Mouse (Mus musculus): Measurements from ENCODE around the gene Lmod1. TPM values are rescaled to one million over a fixed set of nuclear protein-coding genes. Genes with fewer than 3 reads are reported as not detected.

The Lmod1 gene
- polyA plus RNA-seq, 1 experiment from 2014 or later = 11.8 TPM

GRCm38 (mm10) chr1:135325934-135326333 lies 1.3 kb downstream of the Lmod1 start:
- ATAC-seq = no peak
- H3K27me3 ChIP-seq (replicated peaks; ENCODE audit: control insufficient read depth, insufficient read depth, low read length) = no peaks in the 10 kb centered on the region; the same call in 1 of the 2 replicates
- no peaks in the 10 kb centered on the region for H3K9me3 ChIP-seq (ENCODE audit: control insufficient read depth)
- H3K9ac ChIP-seq (ENCODE audit: low read depth, low read length) = no peak overlapping the region
- H3K36me3 ChIP-seq (ENCODE audit: control insufficient read depth, insufficient read depth) = no peaks in the 10 kb centered on the region
- no peaks in the 10 kb centered on the region for H3K4me1 ChIP-seq (replicated peaks; ENCODE audit: control insufficient read depth, insufficient read depth, low read length)
- 83% methylated on average over 2 of the region's 2 CpGs for WGBS
- peak overlapping the region; percentile 44 for H3K4me2 ChIP-seq (replicated peaks; ENCODE audit: low read depth)
- H3K4me3 ChIP-seq (ENCODE audit: low read depth, low read length) = peak overlapping the region; percentile 30
- H3K27ac ChIP-seq (ENCODE audit: low read depth, low read length) = no peak overlapping the region
- TF ChIP-seq CTCF (IDR thresholded peaks at IDR 0.05; ENCODE audit: low read depth) = no peak

DNA sequence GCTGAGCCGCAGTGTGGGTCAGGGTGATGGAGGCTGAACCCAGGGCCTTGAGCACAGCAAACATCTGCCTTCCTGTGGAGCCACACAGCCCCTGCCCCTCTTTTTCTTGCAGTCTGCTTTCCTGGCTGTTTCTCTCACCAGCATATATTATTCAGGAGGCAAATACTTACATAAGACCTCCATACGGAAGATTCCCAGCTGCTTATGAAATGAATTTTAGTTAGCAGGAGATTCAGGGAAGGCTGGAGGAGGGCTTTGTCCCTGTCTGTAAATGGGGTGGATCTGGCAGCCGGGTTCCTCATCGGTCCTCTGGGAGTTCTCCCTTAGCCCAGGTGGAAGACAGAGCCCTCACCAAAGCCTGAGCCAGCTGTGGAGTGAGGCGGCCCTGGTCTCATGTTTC lies 3.8 kb downstream of the Lmod1 start:
- Histone ChIP-seq H3K36me3 (ENCODE audit: control insufficient read depth, insufficient read depth) (no peaks in the 10 kb centered on the region), H3K9ac (ENCODE audit: low read depth, low read length) (no peak overlapping the region), H3K9me3 (ENCODE audit: control insufficient read depth) (no peaks in the 10 kb centered on the region), H3K4me3 (ENCODE audit: low read depth, low read length) (no peak overlapping the region), H3K27me3 (replicated peaks; ENCODE audit: control insufficient read depth, insufficient read depth, low read length) (no peaks in the 10 kb centered on the region; the same call in 1 of the 2 replicates), H3K4me1 (replicated peaks; ENCODE audit: control insufficient read depth, insufficient read depth, low read length) (no peaks in the 10 kb centered on the region), H3K27ac (ENCODE audit: low read depth, low read length) (no peak overlapping the region), H3K4me2 (replicated peaks; ENCODE audit: low read depth) (no peak overlapping the region)
- 61% methylated on average over 5 of the region's 5 CpGs for WGBS
- no peak for ATAC-seq
- no peak for TF ChIP-seq CTCF (IDR thresholded peaks at IDR 0.05; ENCODE audit: low read depth)

DNA sequence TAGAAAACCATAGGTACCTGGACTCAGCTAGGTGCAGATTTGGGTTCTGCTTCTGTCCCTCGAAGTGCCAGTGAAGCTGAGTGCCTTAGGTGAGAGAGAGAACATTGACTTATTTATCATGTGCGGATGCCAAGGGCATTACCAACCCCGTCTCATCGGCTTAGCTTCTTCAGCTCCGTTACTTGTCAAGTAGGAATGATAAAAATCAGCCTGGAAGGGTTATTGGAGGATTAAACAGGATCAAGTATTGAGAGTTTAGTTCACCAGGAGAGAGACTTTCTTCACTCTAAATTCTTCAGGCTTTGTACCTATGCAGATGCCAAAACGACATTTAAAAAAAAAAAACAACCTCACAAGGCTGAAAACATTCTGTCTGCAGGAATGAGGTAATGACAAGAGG lies 6.0 kb downstream of the Lmod1 start:
- TF ChIP-seq CTCF (IDR thresholded peaks at IDR 0.05; ENCODE audit: low read depth) = no peak
- no peak for ATAC-seq
- H3K27ac ChIP-seq (ENCODE audit: low read depth, low read length) = no peak overlapping the region

GRCm38 (mm10) chr1:135341947-135342346 lies 17.3 kb downstream of the Lmod1 start:
- no peak overlapping the region for H3K4me3 ChIP-seq (ENCODE audit: low read depth, low read length)
- H3K4me1 ChIP-seq (replicated peaks; ENCODE audit: control insufficient read depth, insufficient read depth, low read length) = peaks cover 2% of the 10 kb centered on the region; the same call in 1 of the 2 replicates
- H3K36me3 ChIP-seq (ENCODE audit: control insufficient read depth, insufficient read depth) = no peaks in the 10 kb centered on the region
- no peak overlapping the region for H3K9ac ChIP-seq (ENCODE audit: low read depth, low read length)
- no peaks in the 10 kb centered on the region for H3K9me3 ChIP-seq (ENCODE audit: control insufficient read depth)
- ATAC-seq = no peak
- H3K27ac ChIP-seq (ENCODE audit: low read depth, low read length) = no peak overlapping the region
- 65% methylated on average over 8 of the region's 8 CpGs for WGBS
- TF ChIP-seq CTCF (IDR thresholded peaks at IDR 0.05; ENCODE audit: low read depth) = no peak
- H3K4me2 ChIP-seq (replicated peaks; ENCODE audit: low read depth) = no peak overlapping the region
- no peaks in the 10 kb centered on the region for H3K27me3 ChIP-seq (replicated peaks; ENCODE audit: control insufficient read depth, insufficient read depth, low read length)

More for the DNA sequence above, 6.0 kb downstream of the Lmod1 start:
- Histone ChIP-seq H3K9ac (ENCODE audit: low read depth, low read length) (no peak overlapping the region), H3K4me3 (ENCODE audit: low read depth, low read length) (no peak overlapping the region), H3K36me3 (ENCODE audit: control insufficient read depth, insufficient read depth) (no peaks in the 10 kb centered on the region), H3K4me2 (replicated peaks; ENCODE audit: low read depth) (no peak overlapping the region), H3K4me1 (replicated peaks; ENCODE audit: control insufficient read depth, insufficient read depth, low read length) (no peaks in the 10 kb centered on the region), H3K27me3 (replicated peaks; ENCODE audit: control insufficient read depth, insufficient read depth, low read length) (no peaks in the 10 kb centered on the region), H3K9me3 (ENCODE audit: control insufficient read depth) (no peaks in the 10 kb centered on the region)
- WGBS = 53% methylated on average over 6 of the region's 6 CpGs

- no peaks in the 10 kb centered on the region for H3K9me3 ChIP-seq (ENCODE audit: control insufficient read depth)
- no peak overlapping the region for H3K9ac ChIP-seq (ENCODE audit: low read depth, low read length)
- WGBS = 67% methylated on average over 4 of the region's 4 CpGs
- H3K36me3 ChIP-seq (ENCODE audit: control insufficient read depth, insufficient read depth) = no peaks in the 10 kb centered on the region
- H3K4me2 ChIP-seq (replicated peaks; ENCODE audit: low read depth) = no peak overlapping the region
- peaks cover 4% of the 10 kb centered on the region; the same call in 1 of the 2 replicates for H3K4me1 ChIP-seq (replicated peaks; ENCODE audit: control insufficient read depth, insufficient read depth, low read length)
- no peaks in the 10 kb centered on the region for H3K27me3 ChIP-seq (replicated peaks; ENCODE audit: control insufficient read depth, insufficient read depth, low read length)
- ATAC-seq = no peak
- TF ChIP-seq CTCF (IDR thresholded peaks at IDR 0.05; ENCODE audit: low read depth) = no peak
- H3K4me3 ChIP-seq (ENCODE audit: low read depth, low read length) = no peak overlapping the region
- no peak overlapping the region for H3K27ac ChIP-seq (ENCODE audit: low read depth, low read length)
These were observed 19.4 kb downstream of the Lmod1 start for GRCm38 (mm10) chr1:135344026-135344425.

GRCm38 (mm10) chr1:135346891-135347290 lies 22.3 kb downstream of the Lmod1 start:
- 62% methylated on average over 3 of the region's 3 CpGs for WGBS
- H3K9ac ChIP-seq (ENCODE audit: low read depth, low read length) = no peak overlapping the region
- TF ChIP-seq CTCF (IDR thresholded peaks at IDR 0.05; ENCODE audit: low read depth) = no peak
- no peak for ATAC-seq
- no peak overlapping the region for H3K27ac ChIP-seq (ENCODE audit: low read depth, low read length)
- no peaks in the 10 kb centered on the region for H3K36me3 ChIP-seq (ENCODE audit: control insufficient read depth, insufficient read depth)
- no peaks in the 10 kb centered on the region for H3K27me3 ChIP-seq (replicated peaks; ENCODE audit: control insufficient read depth, insufficient read depth, low read length)
- H3K9me3 ChIP-seq (ENCODE audit: control insufficient read depth) = no peaks in the 10 kb centered on the region
- no peak overlapping the region for H3K4me3 ChIP-seq (ENCODE audit: low read depth, low read length)
- H3K4me2 ChIP-seq (replicated peaks; ENCODE audit: low read depth) = no peak overlapping the region
- H3K4me1 ChIP-seq (replicated peaks; ENCODE audit: control insufficient read depth, insufficient read depth, low read length) = peaks cover 4% of the 10 kb centered on the region; the same call in 1 of the 2 replicates
